Mouse (Mus musculus) left cerebral cortex, postnatal 14 days (tissue): Measurements from ENCODE around the gene Gm36028. TPM values are rescaled to one million over a fixed set of nuclear protein-coding genes. Genes with fewer than 3 reads are reported as not detected.

Experiments used
- DNase-seq, 2 experiments: peaks; one replicate each; pipeline ENCODE4 v3.0.0; 2021 to 2022; ENCODE audit warnings: low spot score in 2 of 2, mixed read lengths in 1 of 2
- intact Hi-C: fragments of 180-260 bp; cut with DNase I; formaldehyde crosslinking; loops from one replicate; pipeline ENCODE4 v1.15.1; 2025
- total RNA-seq, 2 experiments: library from RNA; stranded (reverse); gene quantifications; 2 replicates each; pipeline ENCODE4 v1.2.3; 2021

Gene Gm36028
- total RNA-seq, 2 experiments from 2014 or later = not detected

GRCm38 (mm10) chr16:37823949-37824348 lies 37.0 kb downstream of the Gm36028 start:
- DNase-seq = no peak
- intact Hi-C loops = loop anchor here (10.0 kb wide), 1 partner anchor 371 kb away; no protein-coding TSS in a partner anchor

DNA sequence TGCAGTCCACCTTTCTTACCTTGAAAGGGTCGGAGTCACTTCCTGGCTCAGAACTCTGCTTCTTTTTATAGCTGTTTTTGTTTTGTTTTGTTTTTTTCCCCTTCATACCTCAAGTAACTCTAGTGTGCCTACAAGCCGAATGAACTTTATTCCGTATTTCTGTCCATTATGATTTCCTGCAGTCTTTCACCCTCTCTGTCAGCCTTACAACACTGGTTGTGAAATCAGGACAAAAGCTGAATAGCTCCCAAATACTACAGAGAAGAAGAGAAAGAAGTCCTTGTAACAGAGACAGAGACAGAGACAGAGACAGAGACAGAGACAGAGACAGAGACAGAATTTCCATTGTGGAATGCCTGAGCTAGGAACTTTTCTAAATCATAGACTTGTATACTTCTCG lies 43.0 kb downstream of the Gm36028 start:
- intact Hi-C loops = loop anchor here (10.0 kb wide), 1 partner anchor 127 kb away; no protein-coding TSS in a partner anchor
- DNase-seq = no peak

- intact Hi-C loops = loop anchor here (10.0 kb wide), 1 partner anchor 130 kb away; no protein-coding TSS in a partner anchor
- peak; percentile 80 to 97 for DNase-seq
Observed at GRCm38 (mm10) chr16:37814383-37814971, 46.5 kb downstream of the Gm36028 start.

DNA sequence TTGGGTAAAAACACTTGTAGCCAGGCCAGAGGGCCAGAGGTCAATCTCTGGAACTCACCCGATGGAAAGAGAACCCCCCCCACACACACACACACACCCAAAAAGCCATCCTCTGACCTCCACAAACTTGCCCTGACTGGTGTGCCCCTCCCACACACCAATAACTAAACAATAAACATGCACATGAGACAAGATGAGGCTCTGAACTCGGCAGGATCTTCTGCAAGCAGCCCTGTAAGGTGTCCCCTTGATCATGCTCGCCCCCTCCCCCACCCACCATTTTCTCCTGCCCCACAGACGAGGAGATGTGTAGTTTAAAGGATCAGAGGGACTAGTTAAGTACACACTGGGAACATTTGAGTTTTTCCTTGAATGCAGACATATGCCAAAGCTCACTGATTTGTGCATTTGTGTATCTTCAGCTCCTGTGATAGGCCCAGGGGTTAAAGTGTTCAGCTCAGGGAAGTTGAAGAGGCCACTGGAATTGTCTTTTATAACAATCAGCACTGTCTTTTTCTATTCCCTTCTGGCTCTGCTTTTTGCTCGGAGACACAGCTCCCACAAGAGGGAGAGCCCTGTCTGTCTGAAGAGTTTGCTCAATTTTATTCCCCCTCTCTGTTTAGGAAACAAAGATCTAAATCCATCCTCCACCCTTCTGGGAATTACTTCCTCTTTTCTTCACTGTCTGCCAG lies 47.1 kb downstream of the Gm36028 start:
- intact Hi-C loops = loop anchor here (2.0 to 10.0 kb wide), 2 partner anchors 129 to 131 kb away; no protein-coding TSS in a partner anchor
- DNase-seq = peak in 1 of 2 experiments; percentile 22

GRCm38 (mm10) chr16:37812474-37812886 lies 48.5 kb downstream of the Gm36028 start:
- DNase-seq = peak; percentile 66 to 76
- intact Hi-C loops = loop anchor here (2.0 to 10.0 kb wide), 2 partner anchors 128 to 132 kb away; no protein-coding TSS in a partner anchor

DNA sequence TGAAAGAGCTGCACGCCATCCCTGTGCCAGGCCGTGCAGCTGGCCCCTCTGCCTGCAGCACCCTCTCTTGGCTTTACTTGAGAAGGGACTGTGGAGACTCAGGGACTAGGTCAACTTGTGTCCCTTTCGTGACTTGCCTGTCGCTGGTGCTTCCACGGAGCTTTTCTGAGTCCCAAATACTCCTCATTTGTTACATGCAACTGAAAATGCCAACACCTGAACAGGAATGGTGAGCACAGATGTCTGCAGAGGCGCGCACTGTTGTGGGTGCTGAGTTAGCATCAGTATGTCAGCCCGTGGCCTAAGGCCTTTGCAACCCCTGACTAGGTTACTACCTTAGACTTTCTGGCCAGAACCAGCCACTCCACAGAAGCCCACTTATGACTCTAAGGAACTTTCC lies 49.1 kb downstream of the Gm36028 start:
- intact Hi-C loops = loop anchor here (2.0 to 10.0 kb wide), 2 partner anchors 127 to 133 kb away; no protein-coding TSS in a partner anchor
- DNase-seq = no peak

DNA sequence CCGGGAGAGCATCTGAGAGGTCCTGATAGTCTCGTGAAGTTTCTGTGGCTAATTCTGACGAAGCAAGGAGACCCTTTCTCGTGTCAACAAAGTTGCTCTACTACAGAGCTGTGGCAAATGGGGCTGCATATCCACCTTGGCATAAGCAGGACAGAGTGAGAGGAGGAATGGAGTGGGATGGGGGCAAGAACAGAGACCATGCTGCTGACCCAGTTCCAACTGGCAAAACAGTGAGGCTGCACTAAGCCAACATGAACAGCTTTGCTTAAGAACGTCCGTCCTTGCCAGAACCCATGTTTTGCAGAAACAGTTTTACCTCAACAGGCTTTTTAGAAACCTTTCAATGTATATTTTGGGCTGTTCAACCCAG lies 51.3 kb downstream of the Gm36028 start:
- intact Hi-C loops = no loop called here
- DNase-seq = no peak

GRCm38 (mm10) chr16:37808866-37809622 lies 51.9 kb downstream of the Gm36028 start:
- DNase-seq = no peak
- intact Hi-C loops = no loop called here

DNA sequence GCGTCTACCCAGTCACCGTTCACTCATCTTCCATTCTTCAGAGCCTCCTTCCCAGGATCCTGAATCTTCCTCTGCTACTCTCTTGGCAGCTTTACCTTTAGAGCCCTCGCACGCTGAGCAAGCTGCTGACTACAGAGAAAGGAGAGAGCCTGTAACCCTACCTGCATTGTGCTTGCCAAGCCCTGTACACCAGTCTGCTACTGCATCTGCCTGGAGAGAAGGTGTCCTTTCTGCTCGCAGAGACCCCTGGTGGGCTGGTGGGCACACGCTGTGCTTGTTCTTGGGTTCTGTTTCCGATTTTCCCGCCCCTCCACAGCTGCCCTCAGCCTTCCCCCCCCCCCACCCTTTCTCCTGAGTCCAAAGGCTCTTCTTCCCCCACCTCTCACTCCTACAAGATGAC lies 53.7 kb downstream of the Gm36028 start:
- intact Hi-C loops = no loop called here

GRCm38 (mm10) chr16:37805746-37806495 lies 55.0 kb downstream of the Gm36028 start:
- intact Hi-C loops = no loop called here

More for the DNA sequence above, 53.7 kb downstream of the Gm36028 start:
- DNase-seq = no peak

GRCm38 (mm10) chr16:37803387-37803950 lies 57.5 kb downstream of the Gm36028 start:
- intact Hi-C loops = no loop called here
- no peak for DNase-seq

More at GRCm38 (mm10) chr16:37805746-37806495, 55.0 kb downstream of the Gm36028 start:
- DNase-seq = no peak

- intact Hi-C loops = no loop called here
- DNase-seq = peak; percentile 69 to 70
Observed at GRCm38 (mm10) chr16:37802686-37803295, 58.2 kb downstream of the Gm36028 start.

DNA sequence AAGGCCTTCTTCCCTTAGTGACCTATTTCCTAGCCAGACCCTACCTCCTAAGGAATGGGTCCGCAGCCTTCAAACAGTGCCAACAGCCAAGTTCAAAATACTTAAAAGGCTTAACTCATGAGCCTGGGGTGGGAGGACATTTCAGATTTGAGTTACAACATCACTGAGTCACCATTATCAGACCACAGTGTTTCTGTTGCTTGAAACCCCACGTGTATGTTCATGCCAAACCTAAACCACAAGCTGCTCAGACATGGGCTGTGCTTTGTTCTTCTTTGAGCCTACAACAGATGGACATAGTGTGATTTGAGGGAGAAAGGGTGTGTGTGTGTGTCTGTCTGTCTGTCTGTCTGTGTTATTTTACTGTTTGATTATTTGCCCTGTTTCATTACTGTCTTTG lies 59.8 kb downstream of the Gm36028 start:
- no peak for DNase-seq
- intact Hi-C loops = no loop called here

Other genes starting within 250 kb of the Gm36028 start
- gene Ndufb4, start 206.7 kb downstream of the Gm36028 start, total RNA-seq = 10 to 100 TPM; 73.9 to 77.1 TPM
- 10 to 100 TPM; 44.8 to 49.1 TPM for gene Fstl1, start 84.3 kb downstream of the Gm36028 start, total RNA-seq
- gene Lrrc58, start 7.2 kb upstream of the Gm36028 start, total RNA-seq = 100 to 1,000 TPM; 108 to 119 TPM
- gene Gpr156, start 55.4 kb upstream of the Gm36028 start, total RNA-seq = under 1 TPM; 0.70 to 0.82 TPM
- gene Gsk3b, start 227.9 kb upstream of the Gm36028 start, total RNA-seq = 100 to 1,000 TPM; 205 to 206 TPM